Mouse (Mus musculus): ENCODE data around the gene Pdgfa.

The Pdgfa gene

GRCm38 (mm10) chr5:138994786-138995720 is 2.1 kb downstream of the Pdgfa start:
- peak; percentile 83 for DNase-seq (ENCODE audit: low read depth)

- peak; percentile 41 for DNase-seq (ENCODE audit: low read depth)
Observed at GRCm38 (mm10) chr5:138994108-138994785, 2.9 kb downstream of the Pdgfa start.

GRCm38 (mm10) chr5:138993371-138994107 is 3.6 kb downstream of the Pdgfa start:
- DNase-seq (ENCODE audit: low read depth), result no peak

- peak; percentile 81 for DNase-seq (ENCODE audit: low read depth)
Observed at GRCm38 (mm10) chr5:138992611-138993370, 4.4 kb downstream of the Pdgfa start.

- no peak for DNase-seq (ENCODE audit: low read depth)
Observed at GRCm38 (mm10) chr5:138991734-138992133, 5.4 kb downstream of the Pdgfa start.

GRCm38 (mm10) chr5:138990659-138991380 is 6.3 kb downstream of the Pdgfa start:
- peak; percentile 87 for DNase-seq (ENCODE audit: low read depth)

- peak; percentile 53 for DNase-seq (ENCODE audit: low read depth)
Observed at GRCm38 (mm10) chr5:138989567-138989966, 7.6 kb downstream of the Pdgfa start.

GRCm38 (mm10) chr5:138988764-138989163 is 8.4 kb downstream of the Pdgfa start:
- peak; percentile 57 for DNase-seq (ENCODE audit: low read depth)

GRCm38 (mm10) chr5:138987994-138988393 is 9.2 kb downstream of the Pdgfa start:
- DNase-seq (ENCODE audit: low read depth), result peak; percentile 16

GRCm38 (mm10) chr5:138981921-138982320 is 15.2 kb downstream of the Pdgfa start:
- no peak for DNase-seq (ENCODE audit: low read depth)

- DNase-seq (ENCODE audit: low read depth), result no peak
Observed at GRCm38 (mm10) chr5:138980608-138981007, 16.6 kb downstream of the Pdgfa start.

- peak; percentile 73 for DNase-seq (ENCODE audit: low read depth)
Observed at GRCm38 (mm10) chr5:138979840-138980239, 17.3 kb downstream of the Pdgfa start.

GRCm38 (mm10) chr5:138977759-138978158 is 19.4 kb downstream of the Pdgfa start:
- DNase-seq (ENCODE audit: low read depth), result no peak

GRCm38 (mm10) chr5:138974911-138975485 is 22.2 kb downstream of the Pdgfa start:
- DNase-seq (ENCODE audit: low read depth), result no peak

GRCm38 (mm10) chr5:138973480-138973879 is 23.7 kb downstream of the Pdgfa start:
- no peak for DNase-seq (ENCODE audit: low read depth)

- DNase-seq (ENCODE audit: low read depth), result no peak
Observed at GRCm38 (mm10) chr5:138971405-138971804, 25.8 kb downstream of the Pdgfa start.

- DNase-seq (ENCODE audit: low read depth), result peak; percentile 73
Observed at GRCm38 (mm10) chr5:138970056-138970490, 27.1 kb downstream of the Pdgfa start.

- DNase-seq (ENCODE audit: low read depth), result no peak
Observed at GRCm38 (mm10) chr5:138966033-138966724, 31.0 kb downstream of the Pdgfa start.

- DNase-seq (ENCODE audit: low read depth), result no peak
Observed at GRCm38 (mm10) chr5:138965590-138965989, 31.6 kb downstream of the Pdgfa start.

- DNase-seq (ENCODE audit: low read depth), result peak; percentile 8
Observed at GRCm38 (mm10) chr5:138956427-138956833, 40.7 kb downstream of the Pdgfa start.

All from NIH3T3 (cell line).